17 mouse cellular contexts compared by ENCODE assay signal in genomic region chr16:78306606-78307005, GRCm38 (mm10). TPM values are rescaled to one million over a fixed set of nuclear protein-coding genes. Genes with fewer than 3 reads are reported as not detected.
"Had no signal": no experiment of that assay in that cellular context is flagged by ENCODE, and none has a peak within 500 bp of the region (broad histone marks: within the 10 kb centered on the region; RNA-seq: fewer than 3 reads in every experiment).

No protein-coding gene starts in this region.

- H3K4me3 ChIP-seq: lung, embryonic 15.5 days; megakaryocyte, embryonic 14.5 days; midbrain, embryonic 12.5 days; neural tube, embryonic 12.5 days had no signal

- H3K9me3 ChIP-seq: lung, embryonic 15.5 days; midbrain, embryonic 12.5 days; neural tube, embryonic 12.5 days had no signal

- H3K36me3 ChIP-seq: lung, embryonic 15.5 days had no signal

- H3K27ac ChIP-seq: liver, embryonic 14.5 days; lung, embryonic 15.5 days; macrophage; midbrain, embryonic 12.5 days; neural tube, embryonic 12.5 days had no signal

- H3K4me2 ChIP-seq: lung, embryonic 15.5 days; midbrain, embryonic 12.5 days; neural tube, embryonic 12.5 days had no signal

- ATAC-seq: lung, postnatal 0 days had no signal

- DNase-seq: lung, adult 2 months; lung, postnatal 14 days; lung, postnatal 36 days; midbrain, embryonic 14.5 days; right cerebral cortex, postnatal 25 days; right cerebral cortex, postnatal 4 days; spleen, adult 18-20 months; thymus, adult 2 months; thymus, postnatal 25 days; thymus, postnatal 4 days had no signal

- H3K27me3 ChIP-seq: midbrain, embryonic 12.5 days; neural tube, embryonic 12.5 days had no signal

- H3K9ac ChIP-seq: liver, embryonic 14.5 days; lung, embryonic 15.5 days; midbrain, embryonic 12.5 days; neural tube, embryonic 12.5 days had no signal

RNA-seq across cellular contexts. Expression of gene Cxadr, which starts 5.3 kb away (rescaled TPM):
- polyA plus RNA-seq: macrophage had no signal
